24 mouse cellular contexts compared by ENCODE assay signal in the genomic region with DNA sequence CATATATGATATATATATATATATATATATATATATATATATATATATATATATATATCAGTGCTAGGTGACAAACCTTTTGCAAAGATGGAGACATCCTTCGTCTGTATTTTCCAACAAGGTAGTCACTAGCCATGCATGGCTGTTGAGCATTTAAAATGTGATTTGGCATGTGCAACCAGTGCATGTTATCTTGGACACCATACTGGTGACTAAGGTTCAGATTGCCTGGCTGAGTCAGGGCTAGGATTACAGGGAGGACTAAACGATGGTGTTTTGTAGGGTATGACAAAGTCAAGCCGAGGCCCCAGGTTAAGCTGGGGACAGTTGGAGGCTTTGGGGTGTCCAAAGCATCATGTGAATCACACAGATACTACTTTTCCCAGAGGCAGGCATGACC. TPM values are rescaled to one million over a fixed set of nuclear protein-coding genes. Genes with fewer than 3 reads are reported as not detected.
DNase-seq lines count a peak whose midpoint lies in the region; ATAC-seq and TF ChIP-seq lines count a peak whose summit lies in the region.
"Had no signal": no experiment of that assay in that cellular context is flagged by ENCODE, and none has a peak within 500 bp of the region (broad histone marks: within the 10 kb centered on the region; RNA-seq: fewer than 3 reads in every experiment).

No protein-coding gene starts in this region.

- no peaks in the 10 kb centered on the region for H3K79me2 ChIP-seq in MEL (ENCODE audit: control insufficient read depth, insufficient read depth, low read length, poor library complexity)

- no peak for TF ChIP-seq CTCF in MEL (IDR thresholded peaks at IDR 0.05 in 2 of 3, conservative IDR thresholded peaks at IDR 0.05 in 1 of 3; ENCODE audit: control insufficient read depth in 1 of 3, insufficient read depth in 1 of 3, low read depth in 2 of 3, low read length in 3 of 3, poor library complexity in 1 of 3, severe bottlenecking in 1 of 3)

- peaks cover 3 to 4% of the 10 kb centered on the region in 2 experiments; a peak in 2 of 4 replicates for H3K27me3 ChIP-seq in MEL (ENCODE audit: control insufficient read depth in 1 of 2, insufficient read depth in 2 of 2, low read length in 2 of 2)
- H3K27me3 ChIP-seq in limb, embryonic 10.5 days (ENCODE audit: low read depth, poor library complexity, severe bottlenecking), result peaks cover 98% of the 10 kb centered on the region
- H3K27me3 ChIP-seq in midbrain, embryonic 16.5 days (ENCODE audit: control insufficient read depth, insufficient read depth, low read depth, low read length), result no peaks in the 10 kb centered on the region
- H3K27me3 ChIP-seq in heart, embryonic 11.5 days (ENCODE audit: control insufficient read depth, insufficient read depth, low read length), result peaks cover 78% of the 10 kb centered on the region

- no peak overlapping the region for H3K4me3 ChIP-seq in MEL (ENCODE audit: control insufficient read depth in 1 of 2, insufficient read depth in 1 of 2, low read depth in 2 of 2, low read length in 2 of 2)
- no peak overlapping the region for H3K4me3 ChIP-seq in limb, embryonic 10.5 days
- H3K4me3 ChIP-seq in midbrain, embryonic 16.5 days (ENCODE audit: low read depth, low read length), result no peak overlapping the region
- H3K4me3 ChIP-seq in heart, embryonic 11.5 days (ENCODE audit: low read depth, low read length), result no peak overlapping the region
- H3K4me3 ChIP-seq: forebrain, embryonic 15.5 days; heart, adult 2 months; heart, embryonic 15.5 days; hindbrain, embryonic 15.5 days; limb, embryonic 15.5 days had no signal

- peak overlapping the region; percentile 13 for H3K4me2 ChIP-seq in midbrain, embryonic 16.5 days (ENCODE audit: low read length)
- no peak overlapping the region for H3K4me2 ChIP-seq in heart, embryonic 11.5 days
- H3K4me2 ChIP-seq: forebrain, embryonic 15.5 days; heart, embryonic 15.5 days; limb, embryonic 15.5 days had no signal

- WGBS in limb, embryonic 10.5 days, result 70% methylated on average over 3 of the region's 3 CpGs
- WGBS in midbrain, embryonic 16.5 days, result 67% methylated on average over 3 of the region's 3 CpGs
- WGBS in heart, embryonic 11.5 days (ENCODE audit: insufficient replicate concordance), result 66% methylated on average over 3 of the region's 3 CpGs

- peaks cover 0 to 2% of the 10 kb centered on the region in 2 experiments; a peak in 2 of 4 replicates for H3K4me1 ChIP-seq in MEL (ENCODE audit: control insufficient read depth in 1 of 2, insufficient read depth in 2 of 2, low read length in 2 of 2)
- H3K4me1 ChIP-seq in limb, embryonic 10.5 days, result peaks cover 91% of the 10 kb centered on the region
- peaks cover 33% of the 10 kb centered on the region for H3K4me1 ChIP-seq in midbrain, embryonic 16.5 days (ENCODE audit: control insufficient read depth, insufficient read depth, low read length)
- H3K4me1 ChIP-seq in heart, embryonic 11.5 days (ENCODE audit: control insufficient read depth, insufficient read depth, low read length), result peaks cover 41% of the 10 kb centered on the region

- H3K36me3 ChIP-seq in MEL (ENCODE audit: control insufficient read depth in 1 of 2, insufficient read depth in 2 of 2, low read length in 2 of 2), result no peaks in the 10 kb centered on the region
- H3K36me3 ChIP-seq in limb, embryonic 10.5 days, result no peaks in the 10 kb centered on the region
- H3K36me3 ChIP-seq in midbrain, embryonic 16.5 days (ENCODE audit: control insufficient read depth, insufficient read depth, low read length), result no peaks in the 10 kb centered on the region
- no peaks in the 10 kb centered on the region for H3K36me3 ChIP-seq in heart, embryonic 11.5 days (ENCODE audit: control insufficient read depth, insufficient read depth, low read length)
- H3K36me3 ChIP-seq: forebrain, embryonic 15.5 days; heart, embryonic 15.5 days; hindbrain, embryonic 15.5 days; limb, embryonic 15.5 days had no signal

- DNase-seq in 3T3-L1 (ENCODE audit: low read depth, low spot score), result peak; percentile 39
- no peak for DNase-seq in MEL (ENCODE audit: low read depth, low spot score)
- DNase-seq in limb, embryonic 10.5 days (ENCODE audit: low spot score), result no peak
- DNase-seq in urinary bladder, postnatal 4 days (ENCODE audit: low spot score in 2 of 2), result no peak
- no peak for DNase-seq in yolk sac, embryonic 10.5 days (ENCODE audit: low spot score)
- DNase-seq: cerebellum, adult 2 months; cerebellum, postnatal 36 days; gastrocnemius, postnatal 25 days; heart, adult 2 months; layer of hippocampus, postnatal 36 days; right cerebral cortex, postnatal 4 days had no signal

- ATAC-seq in midbrain, embryonic 16.5 days, result no peak
- no peak for ATAC-seq in heart, embryonic 11.5 days (replicated peaks; ENCODE audit: insufficient number of reproducible peaks, low FRiP score, low TSS enrichment)
- ATAC-seq: intestine, postnatal 0 days; lung, postnatal 0 days had no signal

- H3K27ac ChIP-seq in MEL (ENCODE audit: control insufficient read depth, low read depth, low read length), result no peak overlapping the region
- peak overlapping the region; percentile 46; the same call in 1 of the 2 replicates for H3K27ac ChIP-seq in limb, embryonic 10.5 days
- H3K27ac ChIP-seq in midbrain, embryonic 16.5 days (ENCODE audit: low read length), result peak overlapping the region; percentile 55
- no peak overlapping the region for H3K27ac ChIP-seq in heart, embryonic 11.5 days (ENCODE audit: low read depth, low read length)
- H3K27ac ChIP-seq: forebrain, embryonic 15.5 days; heart, adult 2 months; heart, embryonic 15.5 days; hindbrain, embryonic 15.5 days; kidney, postnatal 0 days; limb, embryonic 15.5 days; stomach, postnatal 0 days had no signal

- TF ChIP-seq EP300 in MEL (IDR thresholded peaks at IDR 0.05; ENCODE audit: low read depth in 1 of 2, low read length in 2 of 2), result no peak

- H3K9me3 ChIP-seq in MEL (replicated peaks; ENCODE audit: insufficient read depth, low read length), result no peaks in the 10 kb centered on the region
- H3K9me3 ChIP-seq in limb, embryonic 10.5 days (replicated peaks), result no peaks in the 10 kb centered on the region
- H3K9me3 ChIP-seq in midbrain, embryonic 16.5 days (replicated peaks; ENCODE audit: control insufficient read depth, low read length, poor library complexity, severe bottlenecking), result no peaks in the 10 kb centered on the region
- no peaks in the 10 kb centered on the region for H3K9me3 ChIP-seq in heart, embryonic 11.5 days (replicated peaks; ENCODE audit: control insufficient read depth, low read length)
- H3K9me3 ChIP-seq: forebrain, embryonic 15.5 days; heart, embryonic 15.5 days; hindbrain, embryonic 15.5 days; limb, embryonic 15.5 days had no signal

- TF ChIP-seq POLR2A in MEL (IDR thresholded peaks at IDR 0.05; ENCODE audit: control insufficient read depth in 1 of 2, insufficient read depth in 1 of 2, low read depth in 1 of 2, low read length in 2 of 2, poor library complexity in 1 of 2), result no peak

- TF ChIP-seq RAD21 in MEL (IDR thresholded peaks at IDR 0.05; ENCODE audit: low read depth, low read length), result no peak

- H3K9ac ChIP-seq in MEL (ENCODE audit: control insufficient read depth, low read depth, low read length, poor library complexity, severe bottlenecking), result no peak overlapping the region
- no peak overlapping the region for H3K9ac ChIP-seq in midbrain, embryonic 16.5 days (ENCODE audit: low read depth, low read length)
- no peak overlapping the region for H3K9ac ChIP-seq in heart, embryonic 11.5 days (ENCODE audit: low read depth, low read length)
- H3K9ac ChIP-seq: forebrain, embryonic 15.5 days; heart, embryonic 15.5 days; hindbrain, embryonic 15.5 days; limb, embryonic 15.5 days had no signal

RNA-seq across cellular contexts. Expression of a gene that starts 5.2 kb away (rescaled TPM):
- 0.19 TPM in 1 of 2 replicates, not detected in the other for total RNA-seq in MEL (2012; rRNA removed)
- under 1 TPM in 1 of 2 experiments, not detected in 1; 0.18 TPM for polyA plus RNA-seq in MEL (2012; ENCODE audit: insufficient read depth in 1 of 2, insufficient read length in 2 of 2, low read depth in 1 of 2, low replicate concordance in 2 of 2, missing spikeins in 1 of 2)
- 0.31 and 0.59 TPM in 2 replicates for polyA plus RNA-seq in limb, embryonic 10.5 days (2016; fragmentation: Nextera tagmentation; extraction: Ambion mirVana)
- polyA plus RNA-seq in midbrain, embryonic 16.5 days (2015; fragmentation: Nextera tagmentation; extraction: Ambion mirVana), result 45.4 and 54.8 TPM in 2 replicates
- 0.11 TPM in 2 replicates for polyA plus RNA-seq in heart, embryonic 11.5 days (2014; fragmentation: Nextera tagmentation; extraction: Ambion mirVana)
- total RNA-seq: gastrocnemius, postnatal 25 days; heart, adult 2 months; megakaryocyte progenitor cell, adult 5-6 weeks; neutrophil, adult 5-6 weeks had no signal
- polyA plus RNA-seq: heart, adult 2 months; lung, postnatal 0 days; thymus, postnatal 0 days had no signal

RNA-seq across cellular contexts. Expression of a gene that starts 19.7 kb away (rescaled TPM):
- total RNA-seq in MEL (2012; rRNA removed), result 63.8 and 65.0 TPM in 2 replicates
- 100 to 1,000 TPM in 1 of 2 experiments, not detected in 1; 145 TPM for polyA plus RNA-seq in MEL (2012; ENCODE audit: insufficient read depth in 1 of 2, insufficient read length in 2 of 2, low read depth in 1 of 2, low replicate concordance in 2 of 2, missing spikeins in 1 of 2)
- 50.4 and 61.7 TPM in 2 replicates for polyA plus RNA-seq in limb, embryonic 10.5 days (2016; fragmentation: Nextera tagmentation; extraction: Ambion mirVana)
- 79.7 and 81.3 TPM in 2 replicates for polyA plus RNA-seq in midbrain, embryonic 16.5 days (2015; fragmentation: Nextera tagmentation; extraction: Ambion mirVana)
- polyA plus RNA-seq in heart, embryonic 11.5 days (2014; fragmentation: Nextera tagmentation; extraction: Ambion mirVana), result 49.8 and 57.2 TPM in 2 replicates

RNA-seq across cellular contexts. Expression of a gene that starts 23.7 kb away (rescaled TPM):
- total RNA-seq in MEL (2012; rRNA removed), result 23.9 and 32.3 TPM in 2 replicates
- polyA plus RNA-seq in MEL (2012; ENCODE audit: insufficient read depth in 1 of 2, insufficient read length in 2 of 2, low read depth in 1 of 2, low replicate concordance in 2 of 2, missing spikeins in 1 of 2), result 10 to 100 TPM in 1 of 2 experiments, not detected in 1; 49.0 TPM
- polyA plus RNA-seq in limb, embryonic 10.5 days (2016; fragmentation: Nextera tagmentation; extraction: Ambion mirVana), result 23.7 and 28.8 TPM in 2 replicates
- polyA plus RNA-seq in midbrain, embryonic 16.5 days (2015; fragmentation: Nextera tagmentation; extraction: Ambion mirVana), result 34.8 and 37.5 TPM in 2 replicates
- 21.4 and 24.6 TPM in 2 replicates for polyA plus RNA-seq in heart, embryonic 11.5 days (2014; fragmentation: Nextera tagmentation; extraction: Ambion mirVana)

RNA-seq across cellular contexts. Expression of a gene that starts 23.9 kb away (rescaled TPM):
- 0.33 and 0.65 TPM in 2 replicates for total RNA-seq in MEL (2012; rRNA removed)
- 1 to 10 TPM in 1 of 2 experiments, not detected in 1; 1.4 TPM for polyA plus RNA-seq in MEL (2012; ENCODE audit: insufficient read depth in 1 of 2, insufficient read length in 2 of 2, low read depth in 1 of 2, low replicate concordance in 2 of 2, missing spikeins in 1 of 2)
- polyA plus RNA-seq in limb, embryonic 10.5 days (2016; fragmentation: Nextera tagmentation; extraction: Ambion mirVana), result 0.35 and 0.69 TPM in 2 replicates
- polyA plus RNA-seq in midbrain, embryonic 16.5 days (2015; fragmentation: Nextera tagmentation; extraction: Ambion mirVana), result 52.0 and 56.7 TPM in 2 replicates
- polyA plus RNA-seq in heart, embryonic 11.5 days (2014; fragmentation: Nextera tagmentation; extraction: Ambion mirVana), result 0.14 and 0.54 TPM in 2 replicates
- total RNA-seq: megakaryocyte progenitor cell, adult 5-6 weeks had no signal

RNA-seq across cellular contexts. Expression of a gene that starts 50.8 kb away (rescaled TPM):
- 0.08 TPM in 1 of 2 replicates, not detected in the other for total RNA-seq in MEL (2012; rRNA removed)
- polyA plus RNA-seq in MEL (2012; ENCODE audit: insufficient read depth in 1 of 2, insufficient read length in 2 of 2, low read depth in 1 of 2, low replicate concordance in 2 of 2, missing spikeins in 1 of 2), result 1 to 10 TPM in 1 of 2 experiments, not detected in 1; 1.2 TPM
- 68.0 and 75.5 TPM in 2 replicates for polyA plus RNA-seq in limb, embryonic 10.5 days (2016; fragmentation: Nextera tagmentation; extraction: Ambion mirVana)
- polyA plus RNA-seq in midbrain, embryonic 16.5 days (2015; fragmentation: Nextera tagmentation; extraction: Ambion mirVana), result 23.1 and 24.2 TPM in 2 replicates
- 98.8 and 102 TPM in 2 replicates for polyA plus RNA-seq in heart, embryonic 11.5 days (2014; fragmentation: Nextera tagmentation; extraction: Ambion mirVana)
- total RNA-seq: neutrophil, adult 5-6 weeks had no signal

Comparison
In these comparisons a context has a peak if more than half of its experiments do, and no peak if none do; other contexts are left out.
1. H3K27ac ChIP-seq: peak in limb, embryonic 10.5 days (single experiment) and midbrain, embryonic 16.5 days (single experiment); none in MEL (single experiment) and heart, embryonic 11.5 days (single experiment).
2. RNA of a gene that starts 5.2 kb away (polyA plus RNA-seq): 45.4 to 54.8 TPM in midbrain, embryonic 16.5 days; 0.31 to 0.59 TPM in limb, embryonic 10.5 days, 0.18 TPM in MEL and 0.11 TPM in heart, embryonic 11.5 days; every median in the first group is over 10 times any median in the second.